Mouse (Mus musculus) thymus, adult 2 months (tissue): Measurements from ENCODE around the gene Anapc2. TPM values are rescaled to one million over a fixed set of nuclear protein-coding genes. Genes with fewer than 3 reads are reported as not detected.
A peak's percentile ranks its signal among the peaks of the same experiment; 100 is the strongest.

ENCODE experiments used
- DNase-seq: peaks from one replicate; pipeline ENCODE4 v3.0.0; 2021
- H3K27ac ChIP-seq: fragments of 200-500 bp; 2 replicates; pipeline ENCODE4 v1.5.1; 2012; ENCODE audit warnings: low read length, control low read depth; ENCODE audit not compliant: control insufficient read depth, insufficient read depth
- H3K27me3 ChIP-seq: fragments of 200-500 bp; 2 replicates; pipeline ENCODE4 v1.6.1; 2012; ENCODE audit warnings: mild to moderate bottlenecking, low read length, moderate library complexity, mixed read lengths; ENCODE audit not compliant: control insufficient read depth, insufficient read depth
- H3K36me3 ChIP-seq: fragments of 200-500 bp; 2 replicates; pipeline ENCODE4 v1.6.1; 2012; ENCODE audit warnings: mild to moderate bottlenecking, low read length, moderate library complexity; ENCODE audit not compliant: control insufficient read depth, insufficient read depth
- H3K4me1 ChIP-seq: fragments of 200-500 bp; replicated peaks from 2 replicates; pipeline ENCODE4 v1.6.1; 2012; ENCODE audit warnings: low read length; ENCODE audit not compliant: control insufficient read depth, insufficient read depth
- H3K4me3 ChIP-seq: fragments of 200-500 bp; 2 replicates; pipeline ENCODE4 v1.5.1; 2012; ENCODE audit warnings: mild to moderate bottlenecking, low read length, control low read depth, moderate library complexity; ENCODE audit not compliant: control insufficient read depth, insufficient read depth
- CTCF ChIP-seq: fragments of 200-500 bp; IDR thresholded peaks from 2 replicates; pipeline ENCODE4 v1.5.1; 2012; ENCODE audit warnings: mild to moderate bottlenecking, control low read depth, low read length, moderate library complexity, borderline replicate concordance; ENCODE audit not compliant: control insufficient read depth, poor library complexity, insufficient read depth; ENCODE audit errors: extremely low read depth
- POLR2A ChIP-seq: fragments of 200-500 bp; IDR thresholded peaks from 2 replicates; pipeline ENCODE4 v1.6.1; 2012; ENCODE audit warnings: mild to moderate bottlenecking, low read length, control low read depth, moderate library complexity; ENCODE audit not compliant: control insufficient read depth, poor library complexity, insufficient read depth; ENCODE audit errors: extremely low read depth
- WGBS: fragments of 180-500 bp; shearing (Covaris S2); methylation state at CpG from one replicate; pipeline ENCODE4 v1.1.7; 2018; 5-methylcytosine and 5-hydroxymethylcytosine counted together
- polyA plus RNA-seq: library from polyadenylated mRNA; depleted of rRNA; stranded (reverse); fragments of >200 nt; gene quantifications from 2 replicates; pipeline ENCODE4 v1.2.3, GENCODE M21; 2012

The Anapc2 gene
- polyA plus RNA-seq, 1 experiment: 144 TPM

- 13% methylated on average over 58 of the region's 58 CpGs for WGBS
- DNase-seq: peak; percentile 63
- Histone ChIP-seq H3K27me3 (no peaks in the 10 kb centered on the region; the same call in 1 of the 2 replicates), H3K4me1 (peaks cover 8% of the 10 kb centered on the region), H3K4me3 (no peak within 1 kb of the TSS), H3K36me3 (no peaks in the 10 kb centered on the region), H3K27ac (no peak within 1 kb of the TSS)
- no peak for TF ChIP-seq CTCF
- no peak for TF ChIP-seq POLR2A
Observed at GRCm38 (mm10) chr2:25318971-25319773, 46.9 kb downstream of the Anapc2 start, which contains the start of gene Grin1. TSS of gene Grin1 (minus strand) at chr2:25319187.

- Histone ChIP-seq H3K27ac (no peak overlapping the region), H3K4me3 (no peak overlapping the region), H3K36me3 (no peaks in the 10 kb centered on the region), H3K27me3 (no peaks in the 10 kb centered on the region; the same call in 1 of the 2 replicates), H3K4me1 (peaks cover 8% of the 10 kb centered on the region)
- TF ChIP-seq POLR2A (no peak), CTCF (no peak)
- WGBS: 37% methylated on average over 2 of the region's 2 CpGs
- DNase-seq: no peak
Observed at GRCm38 (mm10) chr2:25320084-25320483, 47.8 kb downstream of the Anapc2 start.

- H3K4me1 ChIP-seq: no peaks in the 10 kb centered on the region
- H3K27ac ChIP-seq: no peak overlapping the region
- no peak overlapping the region for H3K4me3 ChIP-seq
- H3K36me3 ChIP-seq: no peaks in the 10 kb centered on the region
- 76% methylated on average over 2 of the region's 2 CpGs for WGBS
- DNase-seq: no peak
- no peak for TF ChIP-seq POLR2A
- no peak for TF ChIP-seq CTCF
- no peaks in the 10 kb centered on the region; the same call in 1 of the 2 replicates for H3K27me3 ChIP-seq
Observed at GRCm38 (mm10) chr2:25326036-25326435, 53.8 kb downstream of the Anapc2 start.

- H3K4me3 ChIP-seq: no peak overlapping the region
- 52% methylated on average over 7 of the region's 7 CpGs for WGBS
- no peaks in the 10 kb centered on the region; the same call in 1 of the 2 replicates for H3K27me3 ChIP-seq
- no peak for DNase-seq
- TF ChIP-seq POLR2A (no peak), CTCF (no peak)
- no peaks in the 10 kb centered on the region for H3K36me3 ChIP-seq
- H3K27ac ChIP-seq: no peak overlapping the region
- peaks cover 13% of the 10 kb centered on the region for H3K4me1 ChIP-seq
Observed at GRCm38 (mm10) chr2:25328440-25328839, 56.2 kb downstream of the Anapc2 start.

GRCm38 (mm10) chr2:25331470-25331869 lies 59.2 kb downstream of the Anapc2 start:
- no peak overlapping the region for H3K27ac ChIP-seq
- H3K27me3 ChIP-seq: no peaks in the 10 kb centered on the region
- TF ChIP-seq CTCF (no peak), POLR2A (no peak)
- H3K4me1 ChIP-seq: peaks cover 14% of the 10 kb centered on the region
- DNase-seq: no peak
- H3K4me3 ChIP-seq: peak overlapping the region; percentile 64; the same call in 1 of the 2 replicates
- 63% methylated on average over 9 of the region's 9 CpGs for WGBS
- peaks cover 4% of the 10 kb centered on the region for H3K36me3 ChIP-seq

- H3K4me1 ChIP-seq: peaks cover 14% of the 10 kb centered on the region
- H3K36me3 ChIP-seq: peaks cover 9% of the 10 kb centered on the region
- no peaks in the 10 kb centered on the region for H3K27me3 ChIP-seq
- peak; percentile 99 for DNase-seq
- TF ChIP-seq CTCF (no peak), POLR2A (peak; percentile 83)
- H3K4me3 ChIP-seq: peak within 1 kb of the TSS; percentile 64
- WGBS: under 1% methylated on average over 78 of the region's 78 CpGs
- peak within 1 kb of the TSS; percentile 6; the same call in 1 of the 2 replicates for H3K27ac ChIP-seq
Observed at GRCm38 (mm10) chr2:25332286-25333160, 60.2 kb downstream of the Anapc2 start, which contains the start of gene Man1b1. TSS of gene Man1b1 (plus strand) at chr2:25332338.
